Mouse (Mus musculus) megakaryocyte, adult 5-6 weeks (primary cell): ENCODE measurements around the gene Rnf4. TPM values are rescaled to one million over a fixed set of nuclear protein-coding genes. Genes with fewer than 3 reads are reported as not detected.

Experiments
- ATAC-seq: 2 replicates; pipeline ENCODE4 v1.8.0; 2016; ENCODE audit warnings: mild to moderate bottlenecking, inconsistent platforms; ENCODE audit not compliant: poor library complexity, severe bottlenecking
- total RNA-seq, 2 experiments: library from RNA; stranded (forward) in 1 of 2; stranded (reverse) in 1 of 2; fragments of 153-499, 151-499 nt in 1 of 2; fragments of 221-1000, 200-1000 nt in 1 of 2; gene quantifications; 2 replicates each; pipeline versions ENCODE4 v1.2.3 to v1.2.4; 2015 to 2017

The Rnf4 gene
- total RNA-seq, 2 experiments from 2014 or later, result 75.7 to 79.6 TPM

DNA sequence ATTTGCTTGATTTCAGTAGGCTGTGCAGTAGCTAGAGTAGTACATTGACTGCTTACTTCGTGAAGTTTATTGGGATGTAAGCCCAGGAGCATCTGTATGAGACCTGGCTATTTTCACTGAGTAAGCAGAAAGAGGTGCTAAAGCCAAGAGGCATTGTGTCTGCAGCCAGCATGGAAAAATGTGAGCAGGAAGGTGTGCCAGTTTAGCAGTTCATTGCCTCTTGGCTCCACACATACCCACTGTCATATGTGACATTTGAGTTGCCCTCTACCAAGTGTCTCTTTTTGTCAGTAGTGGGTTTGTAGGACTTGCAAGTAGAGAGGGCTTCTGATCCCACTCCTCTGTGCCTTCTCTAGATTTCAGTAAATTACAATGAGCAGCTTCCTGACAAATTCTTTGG lies 62.2 kb downstream of the Rnf4 start:
- ATAC-seq, result no peak

Other genes starting within 250 kb of the Rnf4 start
- gene Poln, start 166.8 kb upstream of the Rnf4 start, total RNA-seq (2015), result 1.7 and 3.9 TPM in 2 replicates
- gene Poln, start 166.8 kb upstream of the Rnf4 start, total RNA-seq (2017), result 1.2 and 2.7 TPM in 2 replicates
- 33.6 and 41.4 TPM in 2 replicates for gene Haus3, start 166.8 kb upstream of the Rnf4 start, total RNA-seq (2015)
- gene Haus3, start 166.8 kb upstream of the Rnf4 start, total RNA-seq (2017), result 44.8 and 53.7 TPM in 2 replicates
- gene Mxd4, start 148.6 kb upstream of the Rnf4 start, total RNA-seq (2015), result 16.2 and 17.6 TPM in 2 replicates
- 19.8 and 21.6 TPM in 2 replicates for gene Mxd4, start 148.6 kb upstream of the Rnf4 start, total RNA-seq (2017)
- 2.3 and 3.8 TPM in 2 replicates for gene Zfyve28, start 47.8 kb upstream of the Rnf4 start, total RNA-seq (2015)
- 4.8 and 5.5 TPM in 2 replicates for gene Zfyve28, start 47.8 kb upstream of the Rnf4 start, total RNA-seq (2017)
- 0.56 and 0.57 TPM in 2 replicates for gene Cfap99, start 47.7 kb upstream of the Rnf4 start, total RNA-seq (2015)
- gene Cfap99, start 47.7 kb upstream of the Rnf4 start, total RNA-seq (2017), result 1.2 and 1.9 TPM in 2 replicates
- gene Fam193a, start 33.6 kb downstream of the Rnf4 start, total RNA-seq (2015), result 33.4 and 40.0 TPM in 2 replicates
- gene Fam193a, start 33.6 kb downstream of the Rnf4 start, total RNA-seq (2017), result 43.0 and 44.8 TPM in 2 replicates
- 10.9 and 12.1 TPM in 2 replicates for gene Tnip2, start 177.7 kb downstream of the Rnf4 start, total RNA-seq (2015)
- 34.4 and 41.3 TPM in 2 replicates for gene Tnip2, start 177.7 kb downstream of the Rnf4 start, total RNA-seq (2017)
- 34.7 and 38.5 TPM in 2 replicates for gene Sh3bp2, start 189.5 kb downstream of the Rnf4 start, total RNA-seq (2015)
- 48.1 and 60.7 TPM in 2 replicates for gene Sh3bp2, start 189.5 kb downstream of the Rnf4 start, total RNA-seq (2017)
- 117 and 126 TPM in 2 replicates for gene Add1, start 237.4 kb downstream of the Rnf4 start, total RNA-seq (2015)
- gene Add1, start 237.4 kb downstream of the Rnf4 start, total RNA-seq (2017), result 137 and 192 TPM in 2 replicates